Mouse (Mus musculus) CD4-positive, CD25-positive, alpha-beta regulatory T cell, adult 2 months (primary cell): ENCODE results near the gene Phox2b.

Experiments used
- DNase-seq: peaks from one replicate; pipeline ENCODE4 v3.0.0-alpha.2; 2012; ENCODE audit warnings: low read depth, low spot score

Phox2b gene

GRCm38 (mm10) chr5:67098733-67099323, at the start of gene Phox2b:
Gene Phox2b, minus strand, starts transcription at chr5:67099301.
- DNase-seq: no peak

DNA sequence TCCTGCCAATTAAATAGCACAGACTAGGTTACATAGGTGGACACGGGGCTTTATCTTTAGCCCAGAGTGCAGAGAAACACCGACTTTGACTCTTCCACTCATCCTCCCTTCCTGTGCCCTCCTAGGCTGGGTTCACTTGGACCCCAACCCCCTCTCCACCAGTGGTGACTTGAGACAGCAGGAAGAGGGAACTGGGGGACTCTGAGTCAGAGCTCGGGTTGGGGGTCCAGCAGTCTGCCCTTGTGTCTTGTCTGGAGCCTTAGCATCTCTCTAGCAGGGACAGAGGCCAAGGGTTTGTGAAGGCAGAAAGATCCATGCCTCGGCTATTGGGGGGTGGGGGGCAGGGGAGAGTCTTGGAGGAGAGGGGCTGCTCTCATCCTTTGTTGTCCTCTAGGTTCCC, 43.5 kb upstream of the Phox2b start:
- DNase-seq: no peak

DNA sequence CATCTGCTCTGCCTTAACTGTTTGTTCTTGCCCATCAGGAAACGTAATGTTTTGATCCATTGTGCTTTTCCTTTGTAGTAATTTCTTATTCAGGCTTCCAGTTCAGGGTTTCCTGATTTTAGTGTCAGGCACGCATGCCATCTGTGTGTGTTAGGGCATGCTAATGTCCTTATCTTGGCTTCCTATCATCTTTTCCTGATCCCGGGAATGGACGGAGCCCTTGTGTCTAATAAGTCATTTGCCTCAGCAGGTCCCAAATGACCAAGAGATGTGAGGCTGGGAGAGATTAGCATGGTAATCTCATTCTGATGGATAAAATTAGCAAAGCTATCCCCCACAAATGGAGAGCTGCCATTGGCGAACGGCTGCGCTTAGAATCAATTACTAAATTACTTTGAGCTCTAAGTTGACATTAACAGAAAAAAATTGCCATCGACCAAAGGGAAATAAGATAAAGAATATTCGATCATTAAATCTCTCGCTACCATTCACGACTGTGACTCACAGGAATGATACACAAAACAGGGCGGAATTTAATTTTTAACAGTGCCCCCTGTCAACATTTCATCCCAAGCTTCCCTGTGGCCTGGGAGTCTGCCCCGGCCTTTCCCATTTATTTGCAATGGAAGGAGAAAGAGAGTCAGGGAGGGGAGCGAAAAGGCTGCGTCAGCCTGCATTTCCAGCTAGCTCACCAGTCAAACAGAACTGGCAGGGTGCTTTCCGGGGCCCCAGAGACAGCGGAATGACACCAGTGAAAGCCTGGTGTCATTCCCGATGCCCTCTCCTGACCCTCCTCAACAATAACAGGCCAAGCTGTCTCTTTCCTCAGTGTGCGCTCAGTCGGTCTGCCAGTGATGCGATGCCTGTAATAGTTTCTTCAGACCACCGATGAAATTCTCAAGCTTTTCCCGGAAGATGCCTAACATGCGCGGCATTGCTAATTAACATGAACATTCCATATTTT, 40.2 kb upstream of the Phox2b start:
- no peak for DNase-seq

DNA sequence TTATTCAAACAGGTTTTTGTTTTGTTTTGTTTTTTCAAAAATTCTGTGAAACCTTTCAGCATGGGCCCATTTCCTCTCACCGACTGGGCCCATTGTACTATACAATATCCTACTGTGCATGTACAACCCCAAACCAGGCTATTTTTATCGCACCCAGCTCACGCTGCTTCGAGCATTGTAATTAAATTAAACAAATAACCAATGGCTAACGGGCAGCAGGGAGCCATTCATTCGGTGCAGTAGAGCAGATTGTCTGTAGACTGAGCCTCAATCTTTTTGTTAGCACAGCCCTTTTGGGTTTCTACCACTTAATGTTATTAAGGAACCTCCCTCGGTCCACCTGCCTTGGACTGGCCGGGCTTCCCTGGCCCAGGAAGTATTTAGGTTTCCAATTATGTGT, 39.5 kb upstream of the Phox2b start:
- DNase-seq: no peak

- DNase-seq: no peak
Observed at GRCm38 (mm10) chr5:67134698-67135097, 35.6 kb upstream of the Phox2b start.

DNA sequence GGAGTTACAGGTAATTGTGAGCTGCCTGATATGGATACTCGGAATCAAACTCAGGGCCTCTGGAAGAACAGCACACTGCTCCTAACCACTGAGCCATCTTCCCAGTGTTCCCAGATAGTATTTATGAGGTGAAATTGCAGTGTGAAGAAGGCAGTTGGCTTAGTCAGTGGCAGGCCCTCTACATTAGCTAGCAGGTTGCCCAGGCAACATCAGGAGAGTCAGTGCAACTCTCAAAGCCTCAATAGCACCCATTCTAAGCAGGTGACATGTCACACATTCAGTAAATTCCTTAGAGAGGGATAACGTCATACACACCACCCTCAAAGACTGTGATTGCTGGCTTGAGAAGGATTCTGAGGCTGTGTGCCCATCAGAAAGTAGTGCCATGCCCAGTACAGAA, 32.6 kb upstream of the Phox2b start:
- no peak for DNase-seq

DNA sequence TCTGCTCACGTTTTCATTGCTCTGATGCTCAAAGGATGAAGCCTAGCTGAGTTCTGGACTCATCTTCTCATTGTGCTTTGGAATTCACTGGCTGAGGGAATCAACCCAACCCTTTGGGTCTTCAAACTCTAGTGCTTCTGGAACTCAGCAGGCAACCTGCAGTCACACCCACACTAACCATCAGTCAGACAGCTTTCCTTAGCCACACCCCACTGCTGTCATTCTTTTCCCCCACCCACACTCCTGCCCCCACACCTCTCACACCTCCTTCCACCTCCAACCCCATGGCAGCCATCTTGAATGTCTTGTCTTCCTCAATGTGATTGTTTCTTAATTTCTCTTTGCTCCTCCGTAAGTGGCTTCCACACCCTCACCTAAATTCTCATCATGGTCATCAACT, 7.2 kb upstream of the Phox2b start:
- DNase-seq: no peak

- no peak for DNase-seq
Observed at GRCm38 (mm10) chr5:67103016-67103415, 3.9 kb upstream of the Phox2b start.

- DNase-seq: no peak
Observed at GRCm38 (mm10) chr5:67101793-67102600, 2.9 kb upstream of the Phox2b start.

DNA sequence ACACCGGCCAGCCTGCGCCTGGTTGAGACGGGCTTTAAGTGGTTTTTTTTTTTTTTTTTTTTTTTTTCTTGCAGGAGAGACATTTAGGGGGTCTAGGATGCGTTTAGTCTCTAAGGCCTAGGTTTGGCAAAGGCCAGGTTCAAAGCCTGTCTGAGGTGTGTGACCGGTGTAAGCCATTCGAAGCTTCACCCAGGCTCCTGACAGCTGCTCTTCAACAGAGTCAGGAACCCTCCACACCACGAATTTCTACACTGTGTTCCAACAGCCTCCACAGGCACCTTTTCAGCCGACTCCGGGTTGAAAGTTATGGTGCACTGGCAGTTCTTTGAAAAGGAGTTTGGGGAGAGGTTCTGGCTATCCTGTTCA, 2.3 kb upstream of the Phox2b start:
- no peak for DNase-seq

DNA sequence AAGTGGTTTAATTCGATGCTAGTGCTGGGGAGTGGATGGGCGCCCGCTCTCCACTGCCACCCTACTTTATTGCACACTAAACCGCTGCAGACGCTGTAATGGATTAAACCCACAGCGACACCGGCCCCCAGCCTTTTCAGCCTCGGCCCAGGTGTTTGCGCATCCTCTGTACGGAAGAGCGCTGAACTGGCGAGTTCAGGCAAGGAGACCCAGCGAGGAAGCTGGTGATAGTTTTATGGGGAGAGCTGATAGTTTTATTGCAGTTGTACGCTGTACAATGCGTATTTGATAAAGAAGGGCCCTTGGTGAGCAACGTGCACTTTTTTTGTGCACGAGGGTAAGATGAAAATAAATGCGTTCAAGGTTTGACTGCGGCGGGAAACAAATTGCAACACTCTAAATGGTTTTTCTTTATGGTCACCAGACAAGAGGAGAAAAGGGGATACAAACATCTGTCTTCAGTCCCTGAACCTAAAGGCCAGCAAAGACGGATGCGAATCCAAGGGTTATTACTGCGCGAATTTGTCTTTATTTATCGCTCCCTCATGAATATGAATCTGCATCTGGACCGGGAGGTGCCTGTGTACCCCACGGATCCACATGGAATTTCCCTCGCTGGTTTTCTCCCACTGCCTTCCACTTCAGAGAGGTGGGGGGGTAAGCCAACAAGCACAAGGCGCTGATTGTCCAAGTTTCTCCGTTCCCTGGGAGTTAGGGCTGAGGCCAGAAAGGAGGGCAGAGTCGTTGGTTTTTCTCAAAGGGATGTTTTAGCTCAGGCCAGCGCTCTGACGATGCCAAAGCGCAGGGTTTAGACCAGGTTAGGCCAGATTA, 1.7 kb upstream of the Phox2b start:
- DNase-seq: no peak

GRCm38 (mm10) chr5:67099393-67100271, 531 bp upstream of the Phox2b start:
- DNase-seq: no peak

- DNase-seq: no peak
Observed at GRCm38 (mm10) chr5:67098051-67098732, 909 bp downstream of the Phox2b start.

DNA sequence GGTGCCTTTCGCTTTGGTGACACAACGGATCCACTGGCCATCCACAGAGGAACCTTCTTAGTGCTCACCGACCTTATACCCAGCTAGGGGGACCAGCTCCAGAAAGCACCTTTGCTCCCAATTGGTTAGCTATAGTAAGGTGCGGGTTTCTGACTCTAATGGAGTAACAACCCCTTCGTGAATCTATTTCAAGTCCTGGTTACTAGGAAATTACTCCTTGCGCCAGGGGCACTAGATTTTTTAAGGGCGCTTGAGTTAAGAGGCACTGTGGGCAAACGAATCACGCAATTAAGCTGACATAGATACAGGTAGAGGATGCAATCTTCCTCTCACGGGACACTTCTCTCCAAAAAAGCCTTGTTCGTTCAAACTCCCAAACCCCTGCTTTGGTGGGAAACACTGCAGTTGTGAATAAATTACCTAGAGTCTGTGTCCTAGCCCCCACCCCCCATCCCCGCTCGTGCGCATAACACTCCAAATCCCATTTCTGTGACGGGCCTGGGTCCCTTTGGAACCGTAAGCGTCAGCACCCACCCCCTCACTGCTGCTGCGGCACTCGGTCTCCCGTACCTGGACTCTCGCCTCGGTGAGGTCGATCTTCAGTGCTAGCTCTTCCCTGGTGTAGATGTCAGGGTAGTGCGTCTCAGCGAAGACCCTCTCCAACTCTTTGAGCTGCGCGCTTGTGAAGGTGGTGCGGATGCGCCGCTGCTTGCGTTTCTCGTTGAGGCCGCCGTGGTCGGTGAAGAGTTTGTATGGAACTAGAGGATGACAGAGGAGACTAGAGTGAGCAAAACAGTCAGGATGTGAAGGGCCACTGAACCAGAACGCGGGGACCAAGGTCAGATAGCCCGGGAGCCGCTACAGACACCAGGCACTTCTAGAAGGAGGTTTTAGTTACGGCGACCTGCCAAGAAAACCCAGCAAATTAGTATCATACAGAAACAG, 1.7 kb downstream of the Phox2b start:
- DNase-seq: no peak

DNA sequence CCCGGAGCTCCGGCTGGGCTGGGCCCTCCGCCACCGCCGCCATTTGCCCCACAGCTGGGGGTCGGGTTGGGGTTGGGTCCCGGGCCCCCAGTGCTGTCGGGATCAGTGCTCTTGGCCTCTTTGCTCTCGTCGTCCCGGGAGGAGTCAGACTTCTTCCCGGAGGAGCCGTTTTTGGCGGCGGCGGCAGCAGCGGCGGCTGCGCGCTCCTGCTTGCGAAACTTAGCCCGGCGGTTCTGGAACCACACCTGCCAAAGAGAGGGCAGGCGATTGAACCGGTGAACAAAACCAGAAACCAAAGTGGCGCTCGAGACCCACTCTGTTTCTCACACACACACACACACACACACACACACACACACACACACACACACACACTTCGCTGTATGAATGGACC, 2.7 kb downstream of the Phox2b start:
- DNase-seq: no peak

DNA sequence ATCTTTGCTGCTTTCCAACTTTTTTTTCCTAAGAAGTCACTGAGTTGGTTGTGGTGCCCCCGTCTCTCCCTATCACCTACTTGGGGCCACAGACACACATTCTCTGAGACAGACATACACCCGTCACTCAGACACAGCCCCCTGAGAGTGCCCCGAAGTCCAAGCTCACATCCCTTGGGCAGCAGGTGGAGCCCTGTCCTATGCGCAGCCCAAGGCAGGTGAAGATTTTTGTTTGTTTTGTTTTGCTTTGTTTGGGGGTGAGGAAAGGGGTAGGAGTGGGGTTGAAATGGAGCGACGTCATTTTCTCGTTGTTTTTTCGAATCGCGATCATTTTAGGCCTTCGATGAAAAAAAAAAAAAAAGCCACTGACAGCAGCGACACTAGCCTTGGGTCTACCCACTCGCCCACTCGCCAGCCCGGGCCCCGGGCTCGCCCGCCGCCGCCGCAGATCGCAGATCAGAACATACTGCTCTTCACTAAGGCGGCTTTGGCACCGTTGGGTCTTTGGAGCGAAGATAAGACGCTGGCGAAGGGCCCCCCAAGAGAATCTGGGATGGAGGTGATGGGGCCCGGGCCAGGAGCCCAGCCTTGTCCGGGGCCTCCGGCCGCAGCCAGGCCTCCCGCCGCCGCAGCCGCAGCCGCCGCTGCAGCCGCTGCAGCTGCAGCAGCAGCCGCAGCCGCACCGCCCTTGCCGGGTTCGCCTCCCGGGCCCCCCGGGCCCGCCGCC, 3.3 kb downstream of the Phox2b start:
- DNase-seq: no peak

GRCm38 (mm10) chr5:67095153-67095552, 3.9 kb downstream of the Phox2b start:
- DNase-seq: no peak

- DNase-seq: no peak
Observed at GRCm38 (mm10) chr5:67093991-67094390, 5.1 kb downstream of the Phox2b start.
